Mouse (Mus musculus): ENCODE measurements at regions not wholly inside any gene's neighbourhood (a gene's known extent, or its start where the extent isn't known, plus 50 kb on each side); places are given as distances from the start of the nearest gene placed in this dataset.
"Not testable (repeated sequence)": the region's sequence is repeated elsewhere in the genome, so short reads cannot be mapped to it uniquely, and the experiment has no call there.

- no peak overlapping the region for H3K4me3 ChIP-seq (ENCODE audit: low read length)
- no peaks in the 10 kb centered on the region for H3K9me3 ChIP-seq (ENCODE audit: low read length)
- no peaks in the 10 kb centered on the region for H3K27me3 ChIP-seq (ENCODE audit: insufficient read depth, low read length)
- ATAC-seq: no peak
- H3K4me1 ChIP-seq (ENCODE audit: insufficient read depth, low read length): no peaks in the 10 kb centered on the region
- WGBS: 46% methylated on average over 3 of the region's 3 CpGs
- H3K4me2 ChIP-seq (ENCODE audit: low read depth, low read length): no peak overlapping the region
- no peaks in the 10 kb centered on the region for H3K36me3 ChIP-seq (ENCODE audit: insufficient read depth, low read length)
- no peak overlapping the region for H3K27ac ChIP-seq
- no peak for TF ChIP-seq CTCF (IDR thresholded peaks at IDR 0.05; ENCODE audit: low read depth)
- DNase-seq (ENCODE audit: low spot score): no peak
- H3K9ac ChIP-seq (replicated peaks; ENCODE audit: low read length): no peak overlapping the region
Measured at GRCm38 (mm10) chr2:3919893-3920292, 97.6 kb upstream of the Frmd4a start.

- DNase-seq (ENCODE audit: low spot score); H3K4me3 ChIP-seq (ENCODE audit: low read length); H3K4me2 ChIP-seq (ENCODE audit: low read depth, low read length); H3K36me3 ChIP-seq (ENCODE audit: insufficient read depth, low read length); H3K9ac ChIP-seq (replicated peaks; ENCODE audit: low read length); H3K27me3 ChIP-seq (ENCODE audit: insufficient read depth, low read length); ATAC-seq; H3K4me1 ChIP-seq (ENCODE audit: insufficient read depth, low read length); H3K9me3 ChIP-seq (ENCODE audit: low read length); H3K27ac ChIP-seq: not testable (repeated sequence)
- 91% methylated on average over 2 of the region's 2 CpGs for WGBS
Measured at GRCm38 (mm10) chr2:3921084-3921483, 96.4 kb upstream of the Frmd4a start.

DNA sequence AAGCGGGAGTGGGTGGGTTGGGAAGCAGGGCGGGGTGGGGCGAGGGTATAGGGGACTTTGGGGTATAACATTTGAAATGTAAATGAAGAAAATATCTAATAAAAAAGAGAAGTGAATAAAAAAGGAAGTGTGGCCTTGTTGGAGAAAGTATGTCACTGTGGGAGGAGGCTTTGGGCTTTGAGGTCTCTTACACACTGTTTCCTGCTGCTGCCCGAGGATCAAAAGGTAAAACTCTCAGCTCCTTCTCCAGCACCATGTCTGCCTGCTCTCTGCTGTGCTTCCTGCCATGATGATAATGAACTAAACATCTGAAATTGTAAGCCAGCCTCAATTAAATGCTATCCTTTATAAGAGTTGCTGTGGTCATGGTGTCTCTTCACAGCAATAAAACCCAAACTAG, 94.8 kb upstream of the Frmd4a start:
- Histone ChIP-seq H3K27ac (no peak overlapping the region), H3K9ac (replicated peaks; ENCODE audit: low read length) (no peak overlapping the region), H3K4me3 (ENCODE audit: low read length) (no peak overlapping the region), H3K4me1 (ENCODE audit: insufficient read depth, low read length) (peaks cover 3% of the 10 kb centered on the region; the same call in 1 of the 2 replicates), H3K9me3 (ENCODE audit: low read length) (no peaks in the 10 kb centered on the region), H3K27me3 (ENCODE audit: insufficient read depth, low read length) (no peaks in the 10 kb centered on the region), H3K36me3 (ENCODE audit: insufficient read depth, low read length) (no peaks in the 10 kb centered on the region), H3K4me2 (ENCODE audit: low read depth, low read length) (no peak overlapping the region)
- WGBS: 94% methylated on average over 4 of the region's 4 CpGs
- DNase-seq (ENCODE audit: low spot score) (no peak), ATAC-seq (no peak)
- TF ChIP-seq CTCF (IDR thresholded peaks at IDR 0.05; ENCODE audit: low read depth): no peak

DNA sequence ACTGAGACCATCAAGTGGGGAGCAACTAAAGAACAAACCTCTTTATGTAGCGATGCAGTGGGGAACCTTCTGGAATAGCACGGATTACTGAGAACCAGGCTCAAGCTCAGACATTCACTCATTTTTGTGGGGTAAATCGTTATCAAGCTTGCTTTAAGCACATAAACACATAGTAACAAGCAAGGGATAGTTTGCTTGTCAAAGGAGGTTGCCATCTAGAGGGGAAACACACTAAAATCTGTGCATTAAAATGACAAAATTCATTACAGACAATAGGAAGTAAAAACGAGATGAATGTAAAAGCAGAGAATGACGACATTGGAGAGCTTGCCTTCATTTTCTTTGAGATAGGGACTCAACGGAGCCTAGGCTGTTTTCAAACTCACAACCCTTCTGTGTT, 92.8 kb upstream of the Frmd4a start:
- peaks cover 3% of the 10 kb centered on the region; the same call in 1 of the 2 replicates for H3K4me1 ChIP-seq (ENCODE audit: insufficient read depth, low read length)
- TF ChIP-seq CTCF (IDR thresholded peaks at IDR 0.05; ENCODE audit: low read depth): no peak
- H3K36me3 ChIP-seq (ENCODE audit: insufficient read depth, low read length): no peaks in the 10 kb centered on the region
- no peaks in the 10 kb centered on the region for H3K27me3 ChIP-seq (ENCODE audit: insufficient read depth, low read length)
- no peaks in the 10 kb centered on the region for H3K9me3 ChIP-seq (ENCODE audit: low read length)
- H3K4me3 ChIP-seq (ENCODE audit: low read length): no peak overlapping the region
- no peak overlapping the region for H3K27ac ChIP-seq
- no peak overlapping the region for H3K9ac ChIP-seq (replicated peaks; ENCODE audit: low read length)
- no peak for ATAC-seq
- 68% methylated on average over 6 of the region's 6 CpGs for WGBS
- DNase-seq (ENCODE audit: low spot score): no peak
- no peak overlapping the region for H3K4me2 ChIP-seq (ENCODE audit: low read depth, low read length)

DNA sequence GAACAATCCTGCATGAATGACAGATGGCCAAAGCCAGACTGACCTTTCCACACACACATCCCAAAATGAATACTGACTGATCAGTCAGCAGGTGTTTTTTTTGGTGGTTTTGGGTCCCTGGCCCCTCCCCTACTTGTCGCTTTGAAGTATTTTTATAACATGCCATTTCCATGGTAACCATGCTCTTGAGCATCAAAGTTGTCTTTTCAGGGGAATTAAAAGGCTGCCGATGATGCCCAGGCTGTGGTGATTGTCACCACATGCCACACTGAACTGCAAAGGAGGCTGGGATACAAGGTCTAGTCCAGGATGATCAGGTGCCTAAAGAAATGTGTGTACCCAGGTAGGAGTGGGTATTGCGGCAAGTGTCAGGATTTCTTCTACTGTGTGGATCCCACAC, 92.3 kb upstream of the Frmd4a start:
- Histone ChIP-seq H3K27ac (no peak overlapping the region), H3K4me2 (ENCODE audit: low read depth, low read length) (no peak overlapping the region), H3K36me3 (ENCODE audit: insufficient read depth, low read length) (no peaks in the 10 kb centered on the region), H3K4me1 (ENCODE audit: insufficient read depth, low read length) (peaks cover 3% of the 10 kb centered on the region; the same call in 1 of the 2 replicates), H3K4me3 (ENCODE audit: low read length) (no peak overlapping the region), H3K9ac (replicated peaks; ENCODE audit: low read length) (no peak overlapping the region), H3K9me3 (ENCODE audit: low read length) (no peaks in the 10 kb centered on the region), H3K27me3 (ENCODE audit: insufficient read depth, low read length) (no peaks in the 10 kb centered on the region)
- no peak for ATAC-seq
- TF ChIP-seq CTCF (IDR thresholded peaks at IDR 0.05; ENCODE audit: low read depth): no peak
- no peak for DNase-seq (ENCODE audit: low spot score)
- WGBS: 40% methylated on average over 3 of the region's 3 CpGs

GRCm38 (mm10) chr2:3926129-3926528, 91.4 kb upstream of the Frmd4a start:
- no peak for TF ChIP-seq CTCF (IDR thresholded peaks at IDR 0.05; ENCODE audit: low read depth)

DNA sequence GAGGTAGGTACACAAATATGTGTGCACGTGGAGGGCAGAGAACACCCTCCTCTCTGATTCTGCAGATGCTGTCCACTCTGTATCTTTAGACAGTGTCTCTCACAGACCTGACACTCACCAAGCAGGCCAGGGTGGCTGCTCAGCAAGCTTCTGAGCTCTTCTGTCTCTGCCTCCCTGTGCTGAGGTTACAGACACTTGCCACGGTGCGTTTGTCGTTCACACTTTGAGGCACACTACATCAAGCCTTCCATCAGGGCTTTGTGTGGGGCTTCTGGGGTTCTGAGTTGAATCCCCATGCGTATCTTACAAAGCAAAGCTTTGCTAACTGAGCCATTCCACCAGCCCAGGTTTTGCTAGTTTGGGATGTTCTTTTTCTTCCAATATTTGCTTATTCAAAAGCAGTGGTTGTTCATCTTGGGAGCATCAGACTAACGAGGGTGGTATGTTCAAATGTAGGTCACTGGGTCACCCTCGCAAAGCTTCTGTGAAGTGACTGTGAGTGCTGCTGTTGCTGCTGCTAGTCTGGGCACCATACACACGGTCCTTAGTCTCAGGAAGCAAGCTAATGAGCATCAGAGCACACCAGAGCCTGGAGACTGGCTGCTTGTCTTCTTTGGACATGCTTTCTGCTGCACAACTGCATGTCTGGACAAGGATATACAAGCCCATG, 90.2 kb upstream of the Frmd4a start:
- ATAC-seq (no peak; the same call in 1 of the 2 replicates), DNase-seq (ENCODE audit: low spot score) (no peak)
- Histone ChIP-seq H3K27ac (no peak overlapping the region), H3K27me3 (ENCODE audit: insufficient read depth, low read length) (no peaks in the 10 kb centered on the region), H3K4me3 (ENCODE audit: low read length) (no peak overlapping the region), H3K9ac (replicated peaks; ENCODE audit: low read length) (no peak overlapping the region), H3K4me1 (ENCODE audit: insufficient read depth, low read length) (peaks cover 3% of the 10 kb centered on the region; the same call in 1 of the 2 replicates), H3K9me3 (ENCODE audit: low read length) (no peaks in the 10 kb centered on the region), H3K4me2 (ENCODE audit: low read depth, low read length) (no peak overlapping the region), H3K36me3 (ENCODE audit: insufficient read depth, low read length) (no peaks in the 10 kb centered on the region)
- WGBS: 50% methylated on average over 8 of the region's 8 CpGs
- no peak for TF ChIP-seq CTCF (IDR thresholded peaks at IDR 0.05; ENCODE audit: low read depth)

More at GRCm38 (mm10) chr2:3926129-3926528, 91.4 kb upstream of the Frmd4a start:
- no peak overlapping the region for H3K27ac ChIP-seq
- DNase-seq (ENCODE audit: low spot score) (no peak), ATAC-seq (no peak)
- H3K27me3 ChIP-seq (ENCODE audit: insufficient read depth, low read length): no peaks in the 10 kb centered on the region
- H3K4me2 ChIP-seq (ENCODE audit: low read depth, low read length): no peak overlapping the region
- H3K4me3 ChIP-seq (ENCODE audit: low read length): no peak overlapping the region
- H3K9ac ChIP-seq (replicated peaks; ENCODE audit: low read length): no peak overlapping the region
- H3K36me3 ChIP-seq (ENCODE audit: insufficient read depth, low read length): no peaks in the 10 kb centered on the region
- no peaks in the 10 kb centered on the region for H3K9me3 ChIP-seq (ENCODE audit: low read length)
- H3K4me1 ChIP-seq (ENCODE audit: insufficient read depth, low read length): peaks cover 3% of the 10 kb centered on the region; the same call in 1 of the 2 replicates

Data from hindbrain, postnatal 0 days (tissue).